Mouse (Mus musculus) mouse trophoblast stem cell (cell line): Measurements from ENCODE around the gene Tuft1.
"Not testable (repeated sequence)": the region's sequence is repeated elsewhere in the genome, so short reads cannot be mapped to it uniquely, and the experiment has no call there.

Source experiments
- in situ Hi-C, 2 experiments: fragments of 300-500 bp; cut with MseI, MboI; formaldehyde crosslinking; loops; 2 replicates in 1 of 2; 3 replicates in 1 of 2; pipeline ENCODE4 v1.15.1; 2025

Tuft1 gene

DNA sequence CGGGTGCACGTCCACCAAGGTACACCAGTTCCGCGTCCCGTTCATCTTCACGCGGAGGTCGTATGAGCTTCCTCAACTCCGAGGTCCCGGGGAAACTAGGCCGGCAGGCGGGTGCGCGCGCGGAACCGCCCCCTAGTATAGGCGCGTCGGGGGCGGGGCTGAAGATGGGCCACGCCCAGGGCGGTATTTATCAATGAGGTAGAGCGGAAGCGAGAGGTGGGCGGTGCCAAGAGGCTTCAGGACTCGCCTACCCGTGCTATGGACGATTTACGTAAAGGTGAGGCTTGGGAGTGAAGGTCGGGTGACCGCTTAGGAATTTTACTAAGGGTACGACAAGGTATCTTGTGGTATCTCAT lies at the start of gene Tuft1:
Gene Tuft1, minus strand, starts transcription at position 133 of the 356 bp plus-strand sequence.
- in situ Hi-C loops, result not testable (repeated sequence)

DNA sequence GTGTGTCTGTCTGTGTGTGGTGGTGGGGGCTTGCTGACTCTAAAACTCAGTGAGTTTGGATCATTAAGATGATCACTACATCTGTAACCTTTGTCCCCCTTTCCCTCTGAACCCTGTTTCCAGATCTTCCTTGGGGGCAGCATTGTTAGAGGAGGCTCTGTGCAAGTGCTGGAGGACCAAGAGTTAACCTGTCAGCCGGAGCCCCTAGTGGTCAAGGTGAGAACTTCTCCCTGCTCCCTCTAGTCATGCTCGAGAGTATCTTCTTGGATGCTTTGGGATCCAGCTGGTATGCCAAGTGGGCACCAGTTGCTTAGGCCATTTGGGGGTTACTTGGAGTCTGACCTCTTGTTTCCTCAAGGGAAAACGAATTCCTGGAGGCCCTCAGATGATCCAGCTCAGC lies 44.7 kb upstream of the Tuft1 start:
- in situ Hi-C loops, result not testable (repeated sequence)

DNA sequence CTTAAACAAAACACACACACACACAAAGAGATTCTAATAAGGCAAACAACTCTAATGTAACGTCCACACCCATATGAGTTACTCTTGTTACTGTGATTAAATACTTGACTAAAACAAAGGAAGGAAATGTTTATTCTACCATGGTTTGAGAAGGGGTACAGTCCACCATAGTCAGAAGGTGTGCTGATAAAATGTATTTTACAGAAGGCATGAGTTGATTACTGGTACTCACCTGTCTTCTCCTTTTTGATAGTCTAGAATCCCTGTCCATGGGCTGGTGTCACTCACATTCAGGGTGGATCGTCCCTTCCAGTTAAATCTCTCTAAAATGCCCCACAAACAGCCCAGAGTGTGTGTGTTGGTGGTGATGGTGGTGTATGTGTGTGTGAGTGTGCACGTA lies 44.2 kb upstream of the Tuft1 start:
- in situ Hi-C loops, result no loop called here

DNA sequence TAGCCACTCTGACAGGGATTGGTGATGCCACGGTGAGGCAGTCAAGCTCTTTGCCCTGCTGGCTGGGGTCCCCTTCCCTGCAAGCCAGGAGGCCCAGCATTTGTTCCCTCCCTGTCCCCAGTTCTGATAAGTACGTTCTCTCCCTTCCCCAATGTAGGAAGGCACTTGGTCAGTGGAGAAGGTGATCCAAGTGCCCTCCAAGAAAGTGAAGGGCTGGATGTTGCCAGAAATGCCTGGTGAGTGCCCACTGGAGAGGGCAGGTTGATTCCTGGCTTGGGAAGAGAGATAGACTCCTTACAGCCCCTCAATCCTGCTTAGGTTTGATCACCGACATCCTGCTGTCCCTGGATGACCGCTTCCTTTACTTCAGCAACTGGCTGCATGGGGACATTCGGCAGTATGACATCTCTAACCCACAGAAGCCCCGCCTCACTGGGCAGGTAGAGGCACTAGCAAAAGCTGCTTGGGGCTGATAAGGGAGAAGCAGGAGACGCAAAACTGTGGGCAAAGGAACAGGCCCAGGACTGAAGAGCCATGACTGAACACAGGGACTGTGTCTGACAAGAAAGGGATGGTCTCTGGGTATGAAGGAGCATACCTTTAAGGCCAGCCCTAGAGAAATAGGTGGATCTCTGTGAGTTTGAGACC lies 43.6 kb upstream of the Tuft1 start:
- in situ Hi-C loops, result not testable (repeated sequence)

DNA sequence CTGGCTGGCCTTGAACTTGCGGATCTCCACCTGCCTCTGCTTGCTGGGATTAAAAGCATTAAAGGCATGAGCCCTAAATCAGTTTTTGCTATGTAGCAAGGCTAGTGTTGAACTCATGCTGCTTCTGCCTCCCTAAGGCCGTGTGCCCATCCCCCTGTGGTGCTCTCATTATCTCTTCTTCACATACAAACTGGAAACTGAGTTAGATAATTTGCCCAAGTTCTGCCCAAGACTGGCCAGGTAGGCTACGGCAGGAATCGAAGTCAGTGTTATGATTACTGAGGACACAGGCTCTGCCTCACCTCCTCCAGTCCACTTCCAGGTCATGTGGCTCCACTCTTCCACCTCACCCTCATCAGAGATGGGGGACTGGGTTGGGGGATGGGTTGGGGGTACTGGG lies 37.6 kb upstream of the Tuft1 start:
- in situ Hi-C loops, result not testable (repeated sequence)

DNA sequence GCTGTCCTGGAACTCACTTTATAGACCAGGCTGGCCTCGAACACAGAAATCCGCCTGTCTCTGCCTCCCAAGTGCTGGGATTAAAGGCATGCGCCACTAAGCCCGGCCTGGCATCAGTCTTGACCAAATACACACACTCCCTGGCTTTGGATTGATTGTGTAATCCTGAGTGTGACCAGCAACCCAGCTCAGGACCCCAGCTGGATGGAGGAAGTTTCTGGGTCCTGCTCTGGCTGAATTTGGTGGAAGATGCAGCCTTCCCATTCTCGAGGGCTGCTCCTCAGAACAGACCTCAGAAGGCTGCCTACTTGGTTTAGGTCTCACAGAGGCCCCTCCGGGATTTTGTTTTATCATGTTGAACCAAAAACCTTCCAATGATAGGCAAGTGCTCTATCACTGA lies 36.9 kb upstream of the Tuft1 start:
- in situ Hi-C loops, result not testable (repeated sequence)

DNA sequence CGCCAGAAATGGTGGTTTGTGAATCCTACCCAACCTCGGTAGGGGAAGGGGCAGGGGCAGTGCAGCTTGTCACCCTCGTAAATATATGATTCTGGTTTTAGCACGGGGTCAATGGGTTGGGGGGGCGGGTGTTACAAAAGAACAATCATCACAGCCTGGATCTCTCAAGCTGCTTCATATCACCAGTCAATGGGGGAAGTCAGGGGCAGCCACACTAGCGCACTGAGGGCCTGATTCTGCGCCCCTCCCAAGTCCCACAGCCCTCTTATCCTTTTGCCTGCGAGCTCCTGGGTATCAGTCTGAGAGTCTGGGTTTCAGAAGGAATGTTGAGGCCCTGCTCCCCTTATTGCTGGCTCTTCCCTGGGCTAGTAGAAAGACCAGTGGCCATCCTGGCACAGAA lies 35.2 kb upstream of the Tuft1 start:
- in situ Hi-C loops, result not testable (repeated sequence)

DNA sequence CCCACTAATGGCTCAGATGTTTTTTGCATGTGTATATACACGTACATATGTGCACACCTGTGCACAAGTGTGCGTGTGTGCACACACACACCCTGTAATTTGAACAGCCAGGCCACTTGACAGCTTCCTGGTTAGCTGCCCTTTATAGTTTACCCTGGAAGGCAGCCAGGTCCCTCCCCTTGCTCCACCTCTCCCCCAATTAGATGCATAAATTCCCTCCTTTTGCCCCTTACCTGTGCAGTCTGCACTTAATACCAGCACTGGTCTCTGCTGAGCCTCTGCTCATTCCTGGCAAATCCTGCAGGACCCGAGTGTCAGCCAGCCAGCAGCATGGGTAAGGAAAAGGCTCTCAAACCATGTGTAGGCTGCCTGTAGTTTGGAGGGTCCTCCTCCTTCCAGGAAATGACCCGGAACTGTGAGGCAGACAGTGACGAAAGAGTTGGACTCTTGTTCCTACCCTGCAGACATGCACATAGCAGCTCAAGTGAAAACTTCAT lies 34.7 kb upstream of the Tuft1 start, which contains the start of gene Selenbp2:
Gene Selenbp2, plus strand, starts transcription at position 228 of the 497 bp plus-strand sequence.
- in situ Hi-C loops, result no loop called here

DNA sequence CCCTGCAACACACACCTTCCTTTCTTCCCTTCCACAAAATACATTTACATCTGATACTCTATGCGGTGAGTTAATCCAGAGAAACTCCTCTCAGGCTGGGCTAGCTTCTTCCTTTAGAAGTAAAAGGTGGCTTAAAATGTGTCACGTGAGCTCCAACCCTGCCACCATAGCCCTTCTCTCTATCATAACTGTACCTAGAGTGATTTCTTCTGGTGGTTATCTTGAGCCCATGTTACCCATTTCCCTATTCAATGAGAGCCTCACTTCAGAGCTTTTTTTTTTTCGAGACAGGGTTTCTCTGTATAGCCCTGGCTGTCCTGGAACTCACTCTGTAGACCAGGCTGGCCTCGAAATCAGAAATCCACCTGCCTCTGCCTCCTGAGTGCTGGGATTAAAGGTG lies 33.0 kb upstream of the Tuft1 start:
- in situ Hi-C loops, result not testable (repeated sequence)

DNA sequence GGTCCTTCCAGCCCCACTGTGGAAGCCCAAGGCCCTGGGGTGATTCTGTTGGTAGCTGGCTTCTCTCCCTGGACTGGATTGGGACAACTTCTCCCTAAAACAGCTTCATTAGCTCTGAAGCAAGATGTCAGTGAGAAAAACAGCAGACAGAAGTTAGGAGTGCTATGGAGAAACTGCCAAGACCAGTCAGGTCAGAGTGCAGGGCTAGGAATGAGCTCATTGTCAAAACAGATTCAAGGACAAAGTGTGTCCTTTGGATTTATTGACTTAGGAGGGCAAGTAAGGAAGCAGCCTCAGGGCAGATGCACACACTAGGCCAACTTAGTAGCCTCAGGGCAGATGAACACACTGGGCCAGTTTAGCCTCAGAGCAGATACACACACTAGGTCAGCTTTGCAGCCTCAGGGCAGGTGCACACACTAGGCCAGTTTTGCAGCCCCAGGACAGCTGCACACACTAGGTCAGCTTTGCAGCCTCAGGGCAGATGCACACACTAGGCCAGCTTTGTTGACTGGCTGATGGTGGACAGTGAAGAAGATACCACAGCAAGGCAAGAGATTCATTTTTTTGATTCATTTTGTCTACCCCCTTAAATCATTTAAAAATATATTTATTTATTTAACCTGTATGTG lies 32.1 kb upstream of the Tuft1 start:
- in situ Hi-C loops, result no loop called here

DNA sequence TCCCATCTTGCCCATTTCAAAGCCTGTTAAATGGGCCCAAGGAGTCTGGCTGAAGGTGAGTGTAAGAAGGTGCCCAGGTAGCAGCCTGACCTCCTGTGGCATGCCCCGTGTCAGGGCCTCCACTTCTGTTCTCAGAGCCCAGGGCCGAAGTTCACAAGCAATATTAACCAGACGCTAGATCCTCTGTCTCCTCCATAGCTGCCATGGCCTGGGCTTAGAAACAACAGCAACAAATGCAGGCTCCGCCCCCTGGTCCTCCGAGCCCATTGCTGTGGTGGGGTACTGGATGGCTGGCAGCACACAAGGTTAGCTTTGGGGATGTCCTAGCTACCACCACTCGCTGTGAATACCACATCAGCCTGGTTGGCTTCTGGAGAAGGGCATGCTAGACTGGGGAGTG lies 31.5 kb upstream of the Tuft1 start:
- in situ Hi-C loops, result not testable (repeated sequence)

DNA sequence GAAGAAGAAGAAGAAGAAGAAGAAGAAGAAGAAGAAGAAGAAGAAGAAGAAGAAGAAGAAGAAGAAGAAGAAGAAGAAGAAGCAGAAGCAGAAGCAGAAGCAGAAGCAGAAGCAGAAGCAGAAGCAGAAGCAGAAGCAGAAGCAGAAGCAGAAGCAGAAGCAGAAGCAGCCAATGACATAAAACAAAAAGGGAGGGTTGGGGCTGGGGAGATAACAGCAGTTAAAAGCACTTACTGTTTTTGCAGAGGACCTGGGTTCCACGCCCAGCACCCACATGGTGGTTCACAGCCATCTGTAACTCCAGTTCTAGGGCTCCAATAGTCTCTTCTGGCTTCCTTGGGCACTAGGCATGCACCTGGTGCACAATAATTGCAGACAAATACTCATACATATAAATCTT lies 30.5 kb upstream of the Tuft1 start:
- in situ Hi-C loops, result not testable (repeated sequence)

DNA sequence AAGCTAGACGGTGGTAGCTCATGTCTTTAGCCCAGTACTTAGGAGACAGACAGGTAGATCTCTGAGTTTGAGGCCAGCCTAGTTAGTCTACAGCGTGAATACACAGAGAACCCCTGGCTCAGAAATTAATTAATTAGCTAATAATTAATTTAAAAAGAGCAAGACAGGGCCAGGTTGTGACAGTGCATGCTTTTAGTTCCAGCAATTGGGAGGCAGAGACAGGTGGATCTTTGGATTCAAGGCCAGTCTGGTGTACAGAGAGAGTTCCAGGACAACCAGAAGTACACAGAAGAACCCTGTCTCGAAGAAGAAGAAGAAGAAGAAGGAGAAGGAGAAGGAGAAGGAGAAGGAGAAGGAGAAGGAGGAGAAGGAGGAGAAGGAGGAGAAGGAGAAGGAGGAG lies 30.0 kb upstream of the Tuft1 start:
- in situ Hi-C loops, result not testable (repeated sequence)

DNA sequence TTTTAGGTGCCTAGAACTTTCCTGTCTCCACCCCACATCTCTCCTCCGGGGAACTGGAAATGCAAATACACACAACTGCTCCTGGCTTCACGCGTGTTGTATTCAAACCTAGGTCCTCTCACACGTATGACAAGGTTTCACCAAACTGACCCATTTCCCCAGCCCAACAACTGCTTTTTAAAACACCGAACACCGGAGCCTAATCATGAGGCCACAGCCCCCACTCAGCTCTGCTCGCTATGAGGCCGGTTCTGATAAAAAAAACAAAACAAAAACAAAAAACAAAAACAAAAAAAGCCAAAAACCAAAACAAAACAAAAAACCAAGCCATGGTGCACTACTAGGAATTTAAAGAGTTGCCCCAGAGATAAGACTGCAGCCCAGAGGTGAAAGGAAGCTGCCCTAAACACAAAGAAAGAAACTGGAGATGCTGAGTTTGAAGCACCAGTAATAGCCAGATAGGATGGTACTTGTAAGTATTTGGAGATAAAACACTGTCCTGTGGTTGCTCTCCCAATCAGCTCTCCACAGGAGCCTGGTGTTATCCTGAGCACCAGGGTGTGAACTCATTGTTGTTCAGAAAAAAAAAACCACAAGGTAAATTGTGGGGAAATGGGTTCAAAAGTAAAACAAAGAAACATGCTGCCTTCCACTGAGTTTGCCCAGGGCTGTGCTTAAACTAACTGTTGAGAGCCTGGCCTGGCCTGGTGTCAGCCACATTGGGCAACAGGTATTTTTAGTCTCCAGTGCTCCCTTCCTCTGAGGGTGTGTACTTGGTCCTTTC lies 27.5 kb upstream of the Tuft1 start:
- in situ Hi-C loops, result not testable (repeated sequence)

DNA sequence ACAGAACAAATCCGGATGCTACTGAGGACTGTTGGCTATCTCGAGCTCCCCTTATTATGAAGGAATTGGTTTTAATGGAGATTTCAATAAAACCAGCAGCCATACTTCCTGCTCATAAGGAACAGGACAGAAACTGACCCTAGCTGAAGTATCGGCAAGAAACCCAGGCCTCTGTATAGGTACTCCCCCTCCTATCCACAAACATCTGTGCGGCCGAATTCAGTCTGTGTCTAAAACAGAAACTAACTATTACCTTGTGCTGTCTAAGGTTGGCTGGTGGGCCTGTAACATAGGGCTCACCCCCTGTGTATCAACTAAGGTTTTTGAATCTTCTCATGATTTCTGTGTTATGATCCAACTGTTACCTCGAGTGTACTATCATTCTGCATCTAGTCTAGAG lies 25.0 kb upstream of the Tuft1 start:
- in situ Hi-C loops, result no loop called here

DNA sequence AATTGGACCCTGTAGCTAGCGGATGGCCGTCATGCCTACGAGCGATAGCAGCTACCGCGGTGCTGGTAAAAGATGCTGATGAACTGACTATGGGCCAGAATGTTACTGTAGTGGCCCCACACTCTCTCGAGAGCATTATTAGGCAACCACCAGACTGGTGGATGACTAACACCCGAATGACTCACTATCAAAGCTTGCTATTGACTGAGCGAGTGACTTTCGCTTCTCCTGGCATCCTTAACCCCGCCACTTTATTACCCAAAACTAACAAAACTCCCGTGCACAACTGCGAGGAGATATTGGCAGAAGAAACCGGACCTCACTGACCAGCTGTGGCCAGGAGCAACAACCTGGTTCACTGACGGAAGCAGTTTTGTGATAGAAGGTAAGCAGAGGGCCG lies 22.1 kb upstream of the Tuft1 start:
- in situ Hi-C loops, result no loop called here

DNA sequence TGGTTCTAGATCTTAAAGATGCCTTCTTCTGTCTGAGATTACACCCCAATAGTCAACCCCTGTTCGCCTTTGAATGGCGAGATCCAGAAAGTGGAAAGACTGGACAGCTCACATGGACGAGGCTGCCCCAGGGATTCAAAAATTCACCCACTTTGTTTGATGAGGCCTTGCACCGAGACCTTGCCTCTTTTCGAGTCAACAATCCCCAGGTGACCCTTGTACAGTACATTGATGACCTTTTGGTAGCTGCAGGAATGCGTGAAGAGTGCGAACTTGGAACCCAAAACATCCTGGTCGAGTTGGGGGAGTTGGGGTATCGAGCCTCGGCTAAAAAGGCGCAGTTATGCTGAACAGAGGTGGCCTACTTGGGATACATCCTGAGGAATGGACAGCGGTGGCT lies 21.4 kb upstream of the Tuft1 start:
- in situ Hi-C loops, result not testable (repeated sequence)

DNA sequence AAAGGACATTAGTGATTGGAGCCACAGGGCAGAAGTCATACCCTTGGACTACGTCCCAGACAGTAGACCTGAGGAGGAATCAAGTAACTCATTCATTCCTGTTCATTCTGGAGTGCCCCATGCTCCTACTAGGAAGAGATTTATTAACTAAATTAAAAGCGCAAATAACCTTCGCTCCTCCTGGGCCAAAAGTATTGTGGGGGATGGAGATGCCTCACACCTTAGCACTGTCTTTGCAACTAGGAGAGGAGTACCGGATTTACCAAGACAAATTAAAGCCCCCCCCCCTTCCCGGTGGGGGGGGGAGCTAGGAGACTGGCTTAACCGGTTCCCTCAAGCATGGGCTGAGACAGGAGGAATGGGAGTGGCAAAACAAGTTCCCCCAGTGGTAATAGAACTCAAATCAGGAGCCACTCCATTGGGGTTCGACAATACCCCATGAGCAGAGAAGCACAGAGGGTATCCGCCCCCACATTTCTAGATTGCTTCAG lies 20.7 kb upstream of the Tuft1 start:
- in situ Hi-C loops, result no loop called here

DNA sequence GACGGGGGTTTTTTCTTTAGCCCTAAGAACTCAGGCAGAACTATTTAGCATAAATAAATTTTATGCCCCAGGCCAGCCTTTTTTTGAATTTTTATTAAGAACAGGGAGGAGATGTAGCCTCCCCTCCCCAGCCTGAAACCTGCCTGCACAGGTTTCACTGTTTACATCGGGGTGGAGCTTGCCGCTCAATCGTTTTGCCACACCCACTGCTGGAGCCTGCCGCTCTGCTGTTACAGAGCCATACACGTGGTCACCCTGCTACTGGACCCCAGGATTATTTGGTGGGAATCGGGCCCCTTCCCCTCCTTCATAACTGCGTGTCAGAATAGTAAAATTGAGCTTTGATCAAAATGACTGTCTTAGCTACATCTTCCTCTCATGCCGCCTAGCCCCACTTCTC lies 16.4 kb upstream of the Tuft1 start:
- in situ Hi-C loops, result not testable (repeated sequence)

DNA sequence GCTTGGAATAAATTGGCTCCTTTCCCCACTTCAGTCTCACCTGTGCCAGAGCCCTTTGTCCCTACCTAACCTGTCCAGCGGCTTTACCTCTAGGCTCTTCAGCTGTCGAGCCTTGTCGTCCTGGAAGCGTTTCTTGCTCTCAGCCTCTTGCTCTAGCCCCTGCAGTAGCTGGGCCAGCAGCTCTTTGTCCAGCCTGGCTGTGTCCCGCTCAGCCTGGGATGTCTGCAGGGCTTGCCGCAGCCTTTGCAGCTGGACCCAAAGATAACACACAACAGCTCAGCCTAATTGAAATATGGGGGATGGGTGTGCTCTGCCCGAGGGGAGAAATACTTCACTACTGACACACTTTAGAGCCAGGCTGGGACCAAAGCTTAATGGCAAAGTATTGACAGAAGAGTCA lies 7.2 kb upstream of the Tuft1 start:
- in situ Hi-C loops, result not testable (repeated sequence)

DNA sequence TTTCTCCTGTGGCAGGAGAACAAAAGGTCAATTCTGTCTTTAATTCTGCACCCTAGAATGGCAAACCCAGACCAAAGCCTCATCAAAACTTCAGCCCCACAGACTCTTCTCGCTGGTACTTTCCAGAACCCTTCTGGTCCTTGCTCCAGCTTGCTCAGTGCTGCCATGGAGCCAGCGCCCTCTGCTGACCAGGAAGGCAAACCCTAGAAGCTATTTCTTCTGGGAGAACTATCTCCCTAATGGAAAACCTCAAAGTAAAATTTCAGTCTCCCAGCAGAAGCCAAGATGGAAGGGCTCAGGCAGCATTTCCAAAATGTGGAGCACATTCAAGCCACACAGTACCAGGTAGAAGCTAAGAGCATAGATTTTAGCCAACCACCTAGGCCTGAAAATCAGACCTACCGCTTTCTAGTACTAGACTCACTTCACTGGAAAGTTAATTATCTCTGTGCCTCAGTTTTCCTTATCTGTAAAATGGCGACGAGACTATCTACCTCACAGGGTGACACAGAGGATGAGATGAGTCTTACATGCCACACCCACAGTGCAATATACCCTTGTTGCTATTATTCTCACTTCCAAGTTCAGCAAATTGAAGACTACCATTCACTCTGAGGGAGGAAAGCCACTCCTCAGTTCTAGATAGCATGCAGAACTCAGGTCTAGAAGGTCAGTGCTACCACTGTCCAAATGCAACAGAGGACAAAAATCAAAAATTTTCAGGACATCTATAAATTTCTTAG lies 6.6 kb upstream of the Tuft1 start:
- in situ Hi-C loops, result not testable (repeated sequence)

DNA sequence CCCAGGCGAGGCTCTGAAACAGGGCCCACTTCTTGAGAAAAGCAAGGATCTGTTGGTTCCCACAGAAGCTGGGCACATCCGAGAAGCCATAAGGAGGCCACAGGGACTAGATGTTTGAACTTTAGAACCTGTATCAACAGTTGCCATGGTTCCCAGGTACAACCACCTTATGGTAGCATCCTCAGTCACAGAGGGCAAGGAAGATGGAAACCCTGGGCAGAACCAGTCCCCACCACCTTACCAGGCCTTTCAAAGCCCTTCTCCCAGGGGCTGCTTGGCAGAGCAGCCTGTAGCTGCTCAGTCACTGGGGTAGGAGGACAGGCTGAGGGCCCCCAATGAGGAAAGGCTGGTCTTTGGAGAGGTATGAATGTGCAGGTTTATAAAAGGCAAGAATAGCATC lies 2.2 kb upstream of the Tuft1 start:
- in situ Hi-C loops, result not testable (repeated sequence)
